Mouse (Mus musculus): ENCODE measurements around the gene Cdh7.

DNA sequence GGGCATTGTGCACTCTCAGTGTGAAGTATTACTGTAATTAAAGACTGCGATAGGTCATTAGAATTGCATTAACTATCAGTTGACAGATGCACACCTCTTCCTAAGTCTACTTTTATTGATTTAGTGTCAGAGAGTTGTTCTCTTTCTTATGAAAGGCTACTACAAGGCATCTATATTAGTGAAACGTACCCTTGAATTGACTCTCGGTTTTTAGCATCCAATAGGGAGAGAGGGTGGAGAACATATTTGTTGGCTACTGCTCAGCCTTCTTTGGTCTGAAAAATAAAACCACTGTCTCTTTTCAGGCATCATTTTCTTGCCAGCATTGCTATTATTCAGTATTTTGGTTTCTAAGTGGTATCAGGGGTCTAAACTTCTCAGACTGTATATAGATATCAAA is 2.5 kb downstream of the Cdh7 start:
- TF ChIP-seq POLR2AphosphoS2 (IDR thresholded peaks at IDR 0.05; ENCODE audit: insufficient read length, low read depth) (no peak), POLR2A (IDR thresholded peaks at IDR 0.05; ENCODE audit: insufficient read length, low read depth) (no peak), MYOG (IDR thresholded peaks at IDR 0.05; ENCODE audit: control insufficient read depth in 1 of 3, insufficient read depth in 1 of 3, insufficient read length in 2 of 3, low read depth in 2 of 3) (no peak), USF1 (IDR thresholded peaks at IDR 0.05; ENCODE audit: low read depth) (no peak), E2F4 (IDR thresholded peaks at IDR 0.05; ENCODE audit: insufficient read depth) (no peak), MAX (IDR thresholded peaks at IDR 0.05; ENCODE audit: low read depth) (no peak), TCF3 (IDR thresholded peaks at IDR 0.05; ENCODE audit: insufficient read length, low read depth) (no peak), TCF12 (IDR thresholded peaks at IDR 0.05; ENCODE audit: insufficient read depth, poor library complexity, severe bottlenecking) (no peak), SRF (IDR thresholded peaks at IDR 0.05; ENCODE audit: control insufficient read depth, insufficient read length, low read depth) (no peak), MYOD1 (IDR thresholded peaks at IDR 0.05; ENCODE audit: control insufficient read depth in 1 of 3, insufficient read length in 2 of 3, low read depth in 2 of 3) (no peak), REST (IDR thresholded peaks at IDR 0.05; ENCODE audit: insufficient read depth, insufficient read length) (no peak), CEBPB (IDR thresholded peaks at IDR 0.05; ENCODE audit: insufficient read depth, poor library complexity, severe bottlenecking) (no peak)

Data from myocyte (in vitro differentiated cells).